Mouse (Mus musculus) frontal cortex, postnatal 14 days (tissue): ENCODE measurements at regions not wholly inside any gene's neighbourhood (a gene's known extent, or its start where the extent isn't known, plus 50 kb on each side); places are given as distances from the start of the nearest gene placed in this dataset.

Experiments used
- DNase-seq, 2 experiments: peaks; one replicate each; pipeline ENCODE4 v3.0.0; 2022; ENCODE audit warnings: low spot score in 2 of 2

- DNase-seq = no peak
Measured at GRCm38 (mm10) chr10:98434974-98435373, 479.2 kb upstream of the Atp2b1 start.

- DNase-seq = no peak
Measured at GRCm38 (mm10) chr10:98461538-98461937, 452.7 kb upstream of the Atp2b1 start.

GRCm38 (mm10) chr10:98474581-98474980 is 439.6 kb upstream of the Atp2b1 start:
- DNase-seq = no peak

- peak; percentile 26 to 29 for DNase-seq
Measured at GRCm38 (mm10) chr10:98485751-98486681, 428.2 kb upstream of the Atp2b1 start.

GRCm38 (mm10) chr10:98494354-98494753 is 419.9 kb upstream of the Atp2b1 start:
- peak; percentile 35 to 48 for DNase-seq

- DNase-seq = no peak
Measured at GRCm38 (mm10) chr10:98496254-98496653, 418.0 kb upstream of the Atp2b1 start.

- DNase-seq = no peak
Measured at GRCm38 (mm10) chr10:98500315-98500714, 413.9 kb upstream of the Atp2b1 start.

GRCm38 (mm10) chr10:98501566-98501965 is 412.6 kb upstream of the Atp2b1 start:
- DNase-seq = no peak

- no peak for DNase-seq
Measured at GRCm38 (mm10) chr10:98504524-98504923, 409.7 kb upstream of the Atp2b1 start.

- no peak for DNase-seq
Measured at GRCm38 (mm10) chr10:98508515-98509143, 405.6 kb upstream of the Atp2b1 start.

- no peak for DNase-seq
Measured at GRCm38 (mm10) chr10:98514836-98515235, 399.4 kb upstream of the Atp2b1 start.

- DNase-seq = no peak
Measured at GRCm38 (mm10) chr10:98517609-98518008, 396.6 kb upstream of the Atp2b1 start.

GRCm38 (mm10) chr10:98529565-98529964 is 384.6 kb upstream of the Atp2b1 start:
- no peak for DNase-seq

- no peak for DNase-seq
Measured at GRCm38 (mm10) chr10:98531425-98531824, 382.8 kb upstream of the Atp2b1 start.

- no peak for DNase-seq
Measured at GRCm38 (mm10) chr10:98538706-98539105, 375.5 kb upstream of the Atp2b1 start.

- DNase-seq = no peak
Measured at GRCm38 (mm10) chr10:98541062-98541461, 373.1 kb upstream of the Atp2b1 start.

GRCm38 (mm10) chr10:98542072-98542471 is 372.1 kb upstream of the Atp2b1 start:
- DNase-seq = no peak

- DNase-seq = no peak
Measured at GRCm38 (mm10) chr10:98543253-98543997, 370.8 kb upstream of the Atp2b1 start.

- no peak for DNase-seq
Measured at GRCm38 (mm10) chr10:98543998-98544349, 370.2 kb upstream of the Atp2b1 start.

- DNase-seq = no peak
Measured at GRCm38 (mm10) chr10:98554575-98554974, 359.6 kb upstream of the Atp2b1 start.

- DNase-seq = no peak
Measured at GRCm38 (mm10) chr10:98557470-98558060, 356.6 kb upstream of the Atp2b1 start.

GRCm38 (mm10) chr10:98558560-98558959 is 355.6 kb upstream of the Atp2b1 start:
- DNase-seq = no peak
